Mouse (Mus musculus) heart, adult 18-20 months (tissue): ENCODE measurements around the gene Mdm1. TPM values are rescaled to one million over a fixed set of nuclear protein-coding genes. Genes with fewer than 3 reads are reported as not detected.
A peak's percentile ranks its signal among the peaks of the same experiment; 100 is the strongest.

Source experiments
- DNase-seq, 2 experiments: peaks; one replicate each; pipeline ENCODE4 v3.0.0; 2021 to 2022; ENCODE audit warnings: mixed read lengths in 1 of 2
- long read RNA-seq, 2 experiments: library from polyadenylated mRNA; stranded (forward); transcript quantifications; one replicate each; pipeline ENCODE4 v2.0.0; 2021
- total RNA-seq, 2 experiments: library from RNA; stranded (reverse); gene quantifications; 2 replicates each; pipeline ENCODE4 v1.2.3; 2021

Mdm1 gene
- total RNA-seq = 1 to 10 TPM; 4.3 to 5.2 TPM
- long read RNA-seq, experiment 1, partial matches to known transcripts = 0 of 10 reads
- long read RNA-seq, experiment 1, other reads (novel, unspliced or antisense) = 4 of 10 reads
- long read RNA-seq, experiment 2, partial matches to known transcripts = 0 of 3 reads
- long read RNA-seq, experiment 2, other reads (novel, unspliced or antisense) = 1 of 3 reads

DNA sequence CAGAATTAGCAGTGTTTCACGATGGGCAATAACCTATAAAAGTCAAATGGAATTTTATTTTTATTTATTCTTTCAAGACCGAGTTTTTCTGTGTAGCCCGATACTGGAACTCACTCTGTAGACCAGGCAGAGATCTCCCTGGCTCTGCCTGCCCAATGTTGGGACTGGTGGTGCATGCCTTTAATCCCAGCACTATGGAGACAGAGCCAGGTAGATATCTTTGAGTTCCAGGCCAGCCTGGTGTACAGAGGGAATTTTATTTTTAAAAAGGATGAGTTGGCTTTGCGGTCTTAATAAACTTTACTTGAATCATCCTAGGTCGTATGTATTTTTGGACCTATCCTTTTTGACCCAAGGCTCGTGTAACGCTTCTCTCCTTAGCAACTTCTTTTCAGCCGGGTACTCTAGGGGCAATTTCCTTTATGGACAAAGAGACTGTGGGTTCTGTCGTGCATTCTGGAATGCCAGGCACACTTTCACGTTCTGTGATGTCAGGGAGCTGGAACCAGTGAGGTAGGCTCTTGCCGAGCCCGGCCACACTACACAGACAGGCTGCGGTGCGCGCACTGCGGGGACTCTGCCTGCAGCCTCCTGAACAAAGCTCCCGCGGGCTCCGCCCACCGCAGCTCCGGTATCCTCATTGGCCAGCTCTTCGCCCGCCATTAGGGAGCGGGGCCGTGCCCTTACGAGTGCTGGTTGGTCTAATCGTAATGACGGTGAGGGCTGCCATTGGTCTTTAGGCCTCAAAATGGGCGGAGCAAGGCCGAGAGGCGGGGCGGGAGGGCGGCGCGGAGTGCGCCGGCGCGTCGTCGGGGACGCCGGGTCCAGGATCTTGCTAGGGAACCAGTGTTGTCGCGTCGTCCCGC lies at the start of gene Mdm1:
Gene Mdm1 (plus strand): TSS at position 794 of the 866 bp plus-strand sequence.
- peak; percentile 99 for DNase-seq

DNA sequence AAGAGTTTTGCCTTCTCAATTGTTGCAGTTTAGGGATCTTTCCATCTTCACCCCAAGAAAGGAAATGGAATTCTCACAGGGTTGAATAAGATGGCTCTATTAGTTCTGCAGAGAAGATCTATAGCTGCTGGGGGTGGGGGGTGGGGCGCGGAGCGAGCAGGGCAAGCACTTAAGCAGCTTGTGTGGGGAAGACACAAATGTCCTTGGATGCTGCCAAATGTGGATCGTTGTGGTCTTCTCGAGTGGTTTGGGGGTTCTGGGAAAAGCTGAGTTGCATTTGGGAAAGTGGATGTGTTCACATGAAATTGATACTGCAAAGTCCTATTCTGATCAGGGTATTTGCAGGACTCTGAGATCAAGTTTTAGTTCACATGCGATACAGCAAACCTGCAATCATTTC lies 48.9 kb upstream of the Mdm1 start:
- DNase-seq = no peak

DNA sequence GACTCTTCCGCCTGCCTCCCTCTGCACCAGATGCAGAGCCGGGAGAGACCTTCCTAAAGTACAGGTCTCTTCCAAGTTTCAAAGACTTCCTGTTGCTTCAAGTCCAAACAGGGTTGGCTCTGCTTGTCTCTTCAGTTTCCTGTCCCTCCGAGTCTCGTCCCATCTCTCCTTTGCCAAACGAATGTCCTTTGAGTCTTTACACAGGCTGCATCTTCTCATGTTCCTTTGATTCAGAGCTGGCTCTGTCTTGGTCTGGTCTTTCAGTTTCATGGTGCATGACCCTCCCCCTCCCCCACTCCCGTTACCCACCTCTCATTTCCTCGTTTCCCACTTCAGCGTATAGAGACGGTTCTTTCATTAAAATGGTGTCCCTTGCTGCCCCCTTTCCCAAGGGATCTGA lies 47.9 kb upstream of the Mdm1 start:
- DNase-seq = no peak

DNA sequence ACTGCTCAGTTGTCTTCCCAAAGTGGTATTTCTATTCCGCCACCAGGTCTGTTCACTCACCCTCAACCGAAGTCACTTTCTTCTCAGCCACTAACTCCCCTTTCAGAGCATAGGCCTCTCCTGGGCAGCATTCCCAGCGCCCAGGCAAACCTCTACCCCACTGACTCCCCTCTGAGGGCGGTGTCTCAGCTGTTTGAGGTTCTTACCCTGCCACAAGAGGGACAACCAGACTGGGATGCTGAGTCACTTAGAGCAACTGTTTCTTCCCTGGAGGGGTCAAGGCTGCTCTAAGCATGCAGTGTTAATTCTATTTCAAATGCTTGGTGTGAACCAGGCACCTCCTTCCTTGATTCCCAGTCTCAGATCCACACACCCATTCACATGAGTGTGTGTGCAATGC lies 46.8 kb upstream of the Mdm1 start:
- no peak for DNase-seq

DNA sequence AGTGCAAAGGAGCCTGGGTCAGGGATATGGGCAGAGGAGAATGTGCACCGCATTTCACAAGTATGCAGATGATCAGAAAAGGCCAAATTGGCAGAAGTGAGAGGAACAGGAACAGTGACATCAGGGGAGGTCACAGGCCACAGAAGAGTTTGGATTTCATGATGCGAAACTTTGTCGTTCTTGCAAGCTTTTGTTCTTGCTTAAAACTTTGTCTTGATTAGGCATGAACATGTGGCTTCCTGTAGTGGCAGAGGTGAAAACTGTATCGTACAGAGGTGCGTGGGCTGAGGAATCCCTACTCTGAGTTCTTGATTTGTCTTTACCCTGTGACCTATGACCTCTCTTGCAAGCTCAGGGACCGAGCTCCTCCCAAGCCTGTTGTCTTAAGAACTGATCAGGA lies 45.4 kb upstream of the Mdm1 start:
- peak in 1 of 2 experiments; percentile 22 for DNase-seq

DNA sequence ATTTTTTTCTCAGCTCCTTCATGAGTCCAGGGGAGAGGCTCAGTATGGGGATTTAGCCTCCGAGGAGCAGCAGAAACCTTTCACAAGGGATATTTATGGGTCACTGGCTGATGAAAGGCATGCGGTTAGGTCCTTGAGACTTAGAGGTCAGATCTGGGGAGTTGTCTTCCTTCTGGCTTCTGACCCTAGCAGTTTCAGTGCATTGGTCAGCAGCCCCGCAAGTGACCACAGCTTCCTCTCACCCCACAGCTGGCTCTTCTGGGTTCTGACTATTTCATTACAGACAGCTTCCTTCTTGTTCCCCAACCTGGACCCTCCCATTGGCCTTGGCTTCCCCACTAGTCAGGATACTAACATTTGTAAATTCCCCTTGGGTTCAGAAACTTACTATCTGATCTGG lies 43.7 kb upstream of the Mdm1 start:
- peak in 1 of 2 experiments; percentile 78 for DNase-seq

DNA sequence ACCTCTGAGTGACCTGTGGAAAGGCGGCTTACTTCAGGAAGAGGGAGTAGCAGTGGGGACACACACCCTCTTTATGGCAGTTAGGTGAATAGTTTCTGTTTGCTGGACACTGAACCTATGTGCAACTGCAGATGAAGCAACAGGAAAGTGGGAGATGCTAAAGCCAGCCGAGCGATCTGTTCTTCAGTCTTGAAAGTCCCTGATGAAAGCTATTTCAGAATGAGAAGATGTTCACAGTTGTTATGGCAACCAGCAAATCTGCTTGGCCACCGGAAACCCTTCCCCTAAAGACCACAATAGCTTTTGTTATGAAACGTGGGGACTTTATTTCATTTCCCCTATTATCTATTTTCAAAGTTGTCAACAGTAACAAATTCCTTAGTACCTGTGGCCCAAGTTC lies 41.0 kb upstream of the Mdm1 start:
- DNase-seq = no peak

DNA sequence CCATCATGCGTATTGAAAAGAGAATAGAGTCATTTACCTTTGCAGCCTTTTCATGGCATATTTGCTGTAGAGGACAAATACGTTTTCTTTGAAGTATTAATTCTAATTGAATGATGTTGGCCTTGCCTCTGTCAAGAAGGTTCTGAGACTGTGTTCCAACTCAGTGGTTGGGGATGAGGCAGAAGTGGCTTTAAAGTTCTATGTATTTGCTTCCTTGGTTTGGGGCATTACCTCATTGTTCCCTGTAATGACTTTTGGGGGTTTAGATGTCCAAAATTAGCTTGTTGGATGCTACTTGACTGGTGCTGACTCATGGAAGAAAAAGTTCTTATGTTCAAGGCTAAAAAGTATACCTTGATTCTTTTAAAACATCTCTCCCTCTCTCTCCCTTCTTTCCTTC lies 40.6 kb upstream of the Mdm1 start:
- DNase-seq = no peak

DNA sequence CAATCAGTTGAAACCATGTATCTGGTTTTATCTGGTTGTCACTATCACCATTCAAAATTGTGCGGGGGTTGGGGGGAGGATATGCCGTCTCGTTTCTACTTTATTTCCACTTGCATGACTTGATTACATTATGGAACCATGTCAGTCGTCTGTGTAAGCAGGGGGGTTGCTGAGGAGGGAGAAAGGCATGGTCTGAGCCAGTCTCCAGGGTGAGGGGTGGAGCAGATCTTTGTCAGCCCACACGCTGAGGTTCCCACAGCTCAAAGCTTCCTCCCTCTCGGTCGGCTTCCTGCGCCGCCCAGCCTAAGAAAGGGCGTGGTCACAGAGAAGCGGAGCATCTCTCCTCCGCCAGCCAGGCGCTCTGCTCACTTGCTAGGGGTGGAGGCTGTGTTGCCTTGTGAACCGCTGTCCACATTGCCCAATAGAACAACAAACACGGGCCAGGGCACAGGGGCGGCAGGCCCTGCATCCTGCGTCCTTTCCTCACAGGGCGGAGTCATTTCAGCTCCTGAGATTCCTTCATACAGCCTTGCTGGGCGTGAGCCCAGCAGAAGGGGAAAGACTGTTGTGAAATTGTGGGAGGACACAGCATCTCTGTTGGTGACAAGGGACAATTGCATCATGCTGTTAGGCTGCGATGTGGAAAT lies 38.5 kb upstream of the Mdm1 start:
- DNase-seq = peak; percentile 90 to 97

DNA sequence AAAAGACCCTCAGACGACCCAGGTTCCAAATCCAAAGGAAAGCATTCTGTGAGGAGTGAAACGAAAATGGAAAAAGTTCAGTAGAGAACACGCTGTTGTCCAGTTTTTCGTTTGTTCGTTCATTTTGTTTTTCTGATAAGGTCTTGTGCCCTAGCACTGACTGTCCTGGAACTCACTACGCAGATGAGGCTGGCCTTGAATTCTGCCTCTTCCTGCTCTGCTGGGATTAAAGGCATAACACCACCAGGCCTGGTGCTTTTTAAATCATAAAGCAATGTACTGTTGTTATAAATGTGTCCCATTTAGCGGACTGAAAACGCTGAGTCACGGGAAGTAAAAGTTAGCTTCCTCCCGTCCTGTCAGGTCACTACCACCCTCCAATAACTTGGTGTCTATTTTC lies 37.7 kb upstream of the Mdm1 start:
- DNase-seq = peak in 1 of 2 experiments; percentile 35

DNA sequence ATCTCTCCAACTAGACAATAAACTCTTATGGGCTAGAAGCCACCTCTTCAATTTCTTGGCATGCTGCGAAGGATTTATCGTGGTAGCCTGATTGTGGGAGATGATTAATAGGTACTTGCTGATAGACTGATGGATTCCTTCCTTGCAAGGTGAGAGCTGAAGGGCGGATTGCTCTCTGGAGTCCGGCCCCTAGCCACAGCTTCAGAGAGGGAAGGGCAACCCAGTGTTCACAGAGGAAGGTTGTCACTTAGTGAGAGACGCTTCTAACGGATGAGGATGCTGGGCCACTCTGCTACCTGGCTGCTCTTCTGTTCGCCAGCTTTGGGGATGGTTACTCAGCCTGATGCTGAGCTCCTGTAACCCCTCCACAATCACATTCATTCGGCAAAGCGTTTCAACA lies 34.6 kb upstream of the Mdm1 start:
- no peak for DNase-seq

DNA sequence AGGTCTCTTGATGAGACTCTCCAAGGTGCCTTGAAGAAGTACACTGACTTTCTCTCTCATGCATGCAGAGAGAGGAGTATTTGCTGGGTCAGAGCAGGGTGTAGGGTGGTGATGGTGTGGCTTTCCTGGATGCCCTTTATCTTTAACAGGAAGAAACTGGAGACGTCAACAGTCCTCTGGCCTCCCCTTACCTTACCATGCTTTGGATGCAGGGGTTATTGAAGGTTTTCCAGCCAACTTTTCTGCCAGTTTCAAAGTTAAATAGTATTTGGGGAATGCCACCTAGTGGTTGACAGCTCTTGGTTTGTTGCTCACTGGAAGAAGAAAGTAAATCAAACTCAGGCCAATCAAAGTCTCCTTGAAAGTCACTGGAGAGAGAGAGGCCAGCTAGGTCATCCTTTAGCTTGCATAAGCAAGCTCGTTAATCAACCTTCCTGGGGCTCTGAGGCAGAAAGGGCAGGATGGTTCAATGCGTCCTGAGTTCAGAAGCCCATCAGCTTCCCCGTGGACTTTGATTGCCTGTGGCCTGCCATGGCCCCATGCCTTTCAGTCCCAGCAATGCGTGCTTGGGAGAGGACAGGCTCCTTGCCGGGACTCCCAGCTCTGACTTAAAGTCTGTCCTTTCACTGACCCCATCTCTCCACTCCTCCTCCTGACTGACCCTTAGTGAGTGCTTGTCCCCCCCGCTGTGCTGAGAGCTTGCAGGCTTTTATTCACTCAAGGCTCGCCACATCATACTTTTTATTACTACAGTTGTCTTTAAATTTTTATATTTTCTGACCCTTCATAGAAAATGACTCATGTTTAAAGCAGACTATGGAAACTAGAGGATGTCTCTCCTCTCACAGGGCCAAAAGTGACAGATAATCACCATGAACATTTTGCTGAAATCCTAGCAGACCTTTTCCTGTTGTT lies 31.3 kb upstream of the Mdm1 start:
- DNase-seq = peak; percentile 71 to 78

DNA sequence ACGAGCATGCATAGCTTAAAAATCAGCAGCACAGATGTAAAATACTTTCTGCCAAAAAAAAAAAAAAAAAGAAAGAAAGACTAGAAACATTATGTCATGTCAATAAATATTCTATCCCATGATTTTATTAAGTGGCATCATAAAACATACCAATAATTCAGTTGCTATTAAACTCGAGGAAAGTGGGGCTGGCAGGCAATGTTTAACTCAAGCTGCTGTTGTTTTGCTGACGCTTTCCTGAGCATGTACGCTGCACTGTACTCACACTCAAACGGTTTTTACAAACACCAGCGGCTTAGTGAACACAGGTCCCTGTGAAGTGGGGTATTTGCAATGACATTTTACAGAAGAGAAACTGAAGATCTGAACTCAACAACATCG lies 30.7 kb upstream of the Mdm1 start:
- DNase-seq = no peak

DNA sequence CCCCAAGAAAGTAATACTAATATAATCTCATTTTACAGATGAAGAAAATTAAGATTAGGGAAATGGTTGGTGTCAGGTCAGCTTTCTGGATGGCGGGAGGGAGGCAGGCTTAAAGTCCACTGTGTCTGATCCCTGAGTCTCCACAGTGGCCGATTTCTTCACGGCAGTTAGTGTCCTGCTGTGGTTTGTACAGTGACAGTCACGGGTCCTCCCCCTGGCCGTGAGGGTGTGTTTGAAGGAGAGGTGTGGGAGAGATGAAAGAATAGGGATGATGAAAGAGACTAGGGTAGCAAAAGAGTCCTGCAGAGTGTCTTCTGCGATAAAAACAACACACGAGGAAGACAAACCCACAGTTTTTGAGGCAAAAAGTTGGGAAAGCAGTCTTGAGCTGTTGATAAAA lies 30.0 kb upstream of the Mdm1 start:
- DNase-seq = no peak

DNA sequence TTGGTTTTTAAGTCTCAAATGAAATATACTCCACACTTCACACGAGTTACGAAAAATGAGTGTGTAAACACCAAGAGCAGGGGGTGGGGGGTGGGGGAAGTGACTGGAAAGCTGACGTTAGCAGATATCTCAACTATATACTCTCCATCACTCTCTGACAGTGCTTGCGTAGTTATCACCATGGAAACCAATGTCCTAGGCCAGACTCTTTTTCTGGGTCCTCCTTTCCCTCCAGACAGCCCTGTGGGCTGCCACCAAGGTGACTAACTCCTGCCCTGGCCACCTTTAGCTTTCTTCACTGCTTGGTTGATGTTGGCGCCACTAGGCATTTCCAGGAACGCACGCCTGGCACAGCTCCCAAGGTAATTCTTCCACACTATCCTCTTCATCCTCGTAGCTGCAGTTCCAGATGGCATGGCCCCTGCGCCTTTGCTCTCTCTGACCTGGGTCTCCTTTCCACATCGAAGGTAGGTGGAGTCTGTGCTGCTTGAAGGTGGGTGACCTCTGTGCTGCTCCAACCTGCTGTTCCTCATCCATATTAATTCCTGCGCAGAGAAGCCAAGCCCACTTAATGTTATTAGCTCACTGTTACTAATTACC lies 29.2 kb upstream of the Mdm1 start:
- no peak for DNase-seq

DNA sequence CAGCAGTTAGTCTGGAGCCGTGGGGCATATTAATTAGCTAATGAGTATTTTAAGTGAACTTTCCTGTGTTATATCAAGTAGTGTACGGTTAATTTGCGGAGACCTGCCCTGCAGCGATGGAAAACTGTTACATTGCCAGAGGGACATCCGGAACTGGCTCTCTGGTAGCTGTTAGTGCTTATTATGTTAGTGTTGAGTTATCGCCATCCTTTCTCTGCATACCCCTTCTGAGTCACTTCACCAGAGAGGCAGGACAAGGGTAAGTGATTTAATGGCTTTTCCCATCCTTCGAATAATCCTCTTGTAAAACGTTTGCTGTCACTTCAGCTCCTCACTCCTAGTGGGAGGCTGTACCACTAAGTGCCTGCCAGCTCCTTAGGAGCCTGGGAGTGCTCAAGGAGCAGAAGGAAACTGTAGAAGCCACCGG lies 28.3 kb upstream of the Mdm1 start:
- DNase-seq = no peak

DNA sequence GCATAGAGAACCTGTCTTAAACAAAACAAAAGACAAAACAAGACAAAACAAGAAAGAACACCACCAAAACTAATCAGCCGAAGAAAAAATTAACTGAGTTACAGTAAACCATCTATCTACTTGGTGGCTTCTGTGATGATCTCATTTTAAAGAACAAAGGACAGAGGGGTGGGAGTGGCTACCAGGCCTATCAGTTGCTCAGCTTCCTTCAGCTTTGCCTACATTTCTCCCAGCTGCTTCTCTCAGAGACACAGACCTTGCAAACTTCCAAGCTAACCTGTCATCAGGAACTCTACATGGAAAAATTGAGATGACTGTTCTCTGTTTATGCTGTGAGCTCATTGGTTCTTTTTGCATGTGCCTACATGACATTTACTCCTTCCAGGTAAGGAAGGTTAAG lies 27.3 kb upstream of the Mdm1 start:
- no peak for DNase-seq

DNA sequence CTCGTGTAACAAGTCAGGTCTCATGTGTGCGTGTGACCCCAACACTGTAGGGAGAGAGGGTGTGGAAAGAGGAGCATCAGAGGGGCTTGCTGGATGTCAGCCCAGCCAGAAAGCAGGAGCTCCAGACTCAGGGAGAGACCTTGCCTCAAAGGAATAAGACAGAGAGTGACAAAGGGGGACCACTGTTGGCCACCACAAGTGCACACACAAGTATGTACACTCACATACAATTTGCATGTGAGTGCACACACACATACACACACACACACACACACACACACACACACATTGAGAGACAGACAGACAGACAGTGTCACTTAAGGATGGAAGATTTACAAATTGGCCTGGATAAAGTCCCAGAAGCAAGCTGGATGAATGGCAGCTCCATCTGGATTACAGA lies 25.2 kb upstream of the Mdm1 start:
- no peak for DNase-seq

DNA sequence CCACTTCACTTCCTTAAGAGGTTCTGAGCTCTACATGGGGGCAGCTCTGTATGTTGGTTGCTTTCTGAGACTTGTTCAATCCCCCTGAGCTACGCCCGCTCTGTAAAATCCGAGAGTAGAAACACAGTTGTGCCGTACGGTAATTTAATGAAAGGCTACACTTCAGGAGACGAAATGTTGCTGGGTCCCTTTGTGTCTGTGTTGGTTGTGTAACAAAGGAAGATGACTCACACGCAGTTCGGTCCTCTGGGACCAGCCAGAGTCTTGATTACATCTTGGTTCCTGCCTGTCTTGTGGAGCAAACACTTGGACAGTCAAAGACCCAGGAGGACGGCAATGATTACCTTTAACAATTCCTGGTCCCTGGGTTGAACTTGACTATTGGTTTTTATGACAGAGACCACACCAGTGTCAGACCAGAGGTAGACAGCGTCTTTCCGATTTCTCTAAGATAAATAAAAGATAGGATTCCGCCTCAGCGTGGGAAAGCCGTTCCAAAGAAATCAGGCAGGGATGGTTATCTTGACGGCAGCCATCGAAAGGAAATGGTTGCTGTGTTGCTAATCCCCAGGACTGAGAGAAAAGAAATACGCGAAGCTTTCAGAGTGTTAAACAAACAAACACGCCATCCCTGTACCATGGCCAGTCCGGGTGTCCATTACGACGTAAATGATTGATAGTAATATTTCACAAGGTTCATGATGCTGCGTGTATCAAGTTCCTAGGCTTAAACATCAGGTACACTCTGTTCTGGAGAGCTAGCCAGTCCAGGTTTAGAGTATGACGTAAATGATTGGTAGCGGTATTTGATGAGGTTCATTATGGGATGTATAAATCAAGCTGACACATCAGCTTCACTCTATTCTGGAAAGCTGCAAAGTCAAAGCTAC lies 20.3 kb upstream of the Mdm1 start:
- DNase-seq = peak; percentile 64 to 81

DNA sequence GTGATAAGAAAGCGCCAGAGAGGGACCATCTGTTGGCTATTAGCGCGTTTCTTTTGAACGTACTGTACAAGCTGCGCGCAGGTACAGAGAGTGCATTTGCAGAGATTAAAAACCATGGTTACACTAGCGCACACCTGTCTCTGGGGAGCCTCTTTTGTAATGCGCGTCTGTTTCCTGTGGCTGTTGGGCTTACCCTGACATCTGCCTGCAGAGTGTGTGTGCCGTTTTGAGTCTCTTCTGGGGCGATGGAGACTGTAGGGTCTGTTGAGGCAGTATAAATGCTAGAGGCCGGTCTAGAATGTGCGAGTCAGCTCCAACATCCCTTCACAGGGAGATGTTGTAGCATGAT lies 19.7 kb upstream of the Mdm1 start:
- peak; percentile 21 to 32 for DNase-seq
